Mouse (Mus musculus) neural tube, embryonic 13.5 days (tissue): ENCODE results near the gene Ppp1r37. TPM values are rescaled to one million over a fixed set of nuclear protein-coding genes. Genes with fewer than 3 reads are reported as not detected.

Experiments used
- ATAC-seq: fragments of 200-750 bp; cut with Nextera tagmentation; 2 replicates; pipeline ENCODE4 v1.8.0; 2017; ENCODE audit warnings: low read depth, mild to moderate bottlenecking, moderate TSS enrichment, moderate library complexity
- H3K27ac ChIP-seq: fragments of 300-500 bp; sonication (generic); replicated peaks from 2 replicates; pipeline ENCODE4 v1.5.1; 2015; ENCODE audit warnings: moderate library complexity, mild to moderate bottlenecking, inconsistent platforms
- H3K27me3 ChIP-seq: fragments of 300-500 bp; sonication (generic); 2 replicates; pipeline ENCODE4 v1.6.1; 2015; ENCODE audit warnings: mild to moderate bottlenecking, inconsistent platforms
- H3K36me3 ChIP-seq: fragments of 300-500 bp; sonication (generic); 2 replicates; pipeline ENCODE4 v1.6.1; 2015; ENCODE audit warnings: mild to moderate bottlenecking, inconsistent platforms
- H3K4me1 ChIP-seq: fragments of 300-500 bp; sonication (generic); replicated peaks from 2 replicates; pipeline ENCODE4 v1.6.1; 2015; ENCODE audit warnings: inconsistent platforms
- H3K4me2 ChIP-seq: fragments of 300-500 bp; sonication (generic); 2 replicates; pipeline ENCODE4 v1.6.1; 2015; ENCODE audit warnings: inconsistent platforms, mild to moderate bottlenecking, moderate library complexity
- H3K4me3 ChIP-seq: fragments of 300-500 bp; sonication (generic); 2 replicates; pipeline ENCODE4 v1.5.1; 2015; ENCODE audit warnings: mild to moderate bottlenecking, inconsistent platforms
- H3K9ac ChIP-seq: fragments of 300-500 bp; sonication (generic); 2 replicates; pipeline ENCODE4 v1.6.1; 2015; ENCODE audit warnings: moderate library complexity, mild to moderate bottlenecking, inconsistent platforms
- H3K9me3 ChIP-seq: fragments of 300-500 bp; sonication (generic); 2 replicates; pipeline ENCODE4 v1.6.1; 2016; ENCODE audit warnings: inconsistent platforms
- WGBS: fragments of 180-500 bp; shearing (Covaris S2); methylation state at CpG from one replicate; pipeline ENCODE4 v1.1.7; 2015; 5-methylcytosine and 5-hydroxymethylcytosine counted together
- polyA plus RNA-seq: library from polyadenylated mRNA; unstranded; fragments of >200 nt; fragmentation: Nextera tagmentation; extraction: Ambion mirVana; gene quantifications from 2 replicates; pipeline ENCODE4 v1.2.1, GENCODE M21; 2015

Ppp1r37 gene
- polyA plus RNA-seq, 1 experiment from 2014 or later: 36.5 TPM

- Histone ChIP-seq H3K4me1 (peaks cover 6% of the 10 kb centered on the region), H3K4me3 (no peak overlapping the region), H3K9ac (no peak overlapping the region), H3K4me2 (no peak overlapping the region), H3K27me3 (peaks cover 53% of the 10 kb centered on the region), H3K9me3 (no peaks in the 10 kb centered on the region), H3K27ac (no peak overlapping the region), H3K36me3 (no peaks in the 10 kb centered on the region)
- ATAC-seq: no peak
- WGBS: 95% methylated on average over 7 of the region's 7 CpGs
Measured at GRCm38 (mm10) chr7:19486549-19486948, 76.3 kb downstream of the Ppp1r37 start.

GRCm38 (mm10) chr7:19485488-19485887, 77.4 kb downstream of the Ppp1r37 start:
- Histone ChIP-seq H3K9ac (no peak overlapping the region), H3K27me3 (peaks cover 42% of the 10 kb centered on the region), H3K4me3 (no peak overlapping the region), H3K36me3 (no peaks in the 10 kb centered on the region), H3K27ac (no peak overlapping the region), H3K4me2 (no peak overlapping the region), H3K9me3 (no peaks in the 10 kb centered on the region), H3K4me1 (peaks cover 6% of the 10 kb centered on the region; the same call in 1 of the 2 replicates)
- no peak for ATAC-seq
- WGBS: 89% methylated on average over 1 of the region's 1 CpGs

GRCm38 (mm10) chr7:19483281-19483680, 79.6 kb downstream of the Ppp1r37 start:
- Histone ChIP-seq H3K4me2 (no peak overlapping the region), H3K9ac (no peak overlapping the region), H3K9me3 (no peaks in the 10 kb centered on the region), H3K27me3 (peaks cover 27% of the 10 kb centered on the region), H3K36me3 (no peaks in the 10 kb centered on the region), H3K27ac (no peak overlapping the region), H3K4me1 (no peaks in the 10 kb centered on the region), H3K4me3 (no peak overlapping the region)
- WGBS: 81% methylated on average over 8 of the region's 8 CpGs
- no peak for ATAC-seq

Other genes with a start within 250 kb of the Ppp1r37 start
- 90.7 and 96.1 TPM in 2 replicates for gene Ercc1, start 218.3 kb downstream of the Ppp1r37 start, polyA plus RNA-seq
- gene Cd3eap, start 203.6 kb downstream of the Ppp1r37 start, polyA plus RNA-seq: 19.8 and 21.1 TPM in 2 replicates
- gene Ppp1r13l, start 203.3 kb downstream of the Ppp1r37 start, polyA plus RNA-seq: 1.2 and 3.4 TPM in 2 replicates
- 18.6 and 20.5 TPM in 2 replicates for gene Ercc2, start 181.1 kb downstream of the Ppp1r37 start, polyA plus RNA-seq
- gene Klc3, start 159.0 kb downstream of the Ppp1r37 start, polyA plus RNA-seq: 4.0 and 5.3 TPM in 2 replicates
- 1.1 and 1.3 TPM in 2 replicates for gene Ckm, start 158.3 kb downstream of the Ppp1r37 start, polyA plus RNA-seq
- gene Mark4, start 104.3 kb downstream of the Ppp1r37 start, polyA plus RNA-seq: 14.9 and 16.1 TPM in 2 replicates
- gene Exoc3l2, start 99.7 kb downstream of the Ppp1r37 start, polyA plus RNA-seq: 0.32 and 0.52 TPM in 2 replicates
- gene Bloc1s3, start 54.7 kb downstream of the Ppp1r37 start, polyA plus RNA-seq: 3.5 and 3.6 TPM in 2 replicates
- 46.4 and 49.0 TPM in 2 replicates for gene Trappc6a, start 54.7 kb downstream of the Ppp1r37 start, polyA plus RNA-seq
- gene Nkpd1, start 45.2 kb downstream of the Ppp1r37 start, polyA plus RNA-seq: 0.14 TPM in 1 of 2 replicates, not detected in the other
- 0.40 TPM in 1 of 2 replicates, not detected in the other for gene Zfp296, start 14.2 kb upstream of the Ppp1r37 start, polyA plus RNA-seq
- 153 and 159 TPM in 2 replicates for gene Gemin7, start 14.5 kb upstream of the Ppp1r37 start, polyA plus RNA-seq
- 52.9 and 61.6 TPM in 2 replicates for gene Clasrp, start 41.4 kb upstream of the Ppp1r37 start, polyA plus RNA-seq
- gene Relb, start 66.4 kb upstream of the Ppp1r37 start, polyA plus RNA-seq: 5.6 and 6.6 TPM in 2 replicates
- gene Clptm1, start 102.0 kb upstream of the Ppp1r37 start, polyA plus RNA-seq: 110 and 118 TPM in 2 replicates
- gene Apoc2, start 114.9 kb upstream of the Ppp1r37 start, polyA plus RNA-seq: 1.0 TPM in 1 of 2 replicates, not detected in the other
- gene Gm44805, start 118.3 kb upstream of the Ppp1r37 start, polyA plus RNA-seq: not detected in 2 replicates
- gene Apoc4, start 118.4 kb upstream of the Ppp1r37 start, polyA plus RNA-seq: 0.08 TPM in 1 of 2 replicates, not detected in the other
- 4.4 and 6.6 TPM in 2 replicates for gene Apoc1, start 129.6 kb upstream of the Ppp1r37 start, polyA plus RNA-seq
- gene Apoe, start 136.1 kb upstream of the Ppp1r37 start, polyA plus RNA-seq: 408 and 440 TPM in 2 replicates
- 117 and 134 TPM in 2 replicates for gene Tomm40, start 152.4 kb upstream of the Ppp1r37 start, polyA plus RNA-seq
- 54.6 and 56.2 TPM in 2 replicates for gene Nectin2, start 187.4 kb upstream of the Ppp1r37 start, polyA plus RNA-seq
- gene Bcam, start 207.9 kb upstream of the Ppp1r37 start, polyA plus RNA-seq: 14.2 and 16.6 TPM in 2 replicates
- not detected in 2 replicates for gene Cblc, start 233.7 kb upstream of the Ppp1r37 start, polyA plus RNA-seq